Mouse (Mus musculus) embryonic facial prominence, embryonic 14.5 days (tissue): ENCODE results near the gene Gm7271. TPM values are rescaled to one million over a fixed set of nuclear protein-coding genes. Genes with fewer than 3 reads are reported as not detected.

ENCODE experiments used
- ATAC-seq: fragments of 200-750 bp; cut with Nextera tagmentation; 2 replicates; pipeline ENCODE4 v1.8.0; 2017; ENCODE audit warnings: low read depth, moderate number of reproducible peaks, moderate TSS enrichment
- DNase-seq: peaks from one replicate; pipeline ENCODE4 v3.0.0-alpha.2; 2015; ENCODE audit warnings: low spot score
- H3K27ac ChIP-seq: fragments of 300-500 bp; sonication (generic); replicated peaks from 2 replicates; pipeline ENCODE4 v1.5.1; 2014; ENCODE audit warnings: low read depth, mild to moderate bottlenecking, low read length, moderate library complexity
- H3K27me3 ChIP-seq: fragments of 300-500 bp; sonication (generic); replicated peaks from 2 replicates; pipeline ENCODE4 v1.6.1; 2014; ENCODE audit warnings: low read length; ENCODE audit not compliant: control insufficient read depth, insufficient read depth
- H3K36me3 ChIP-seq: fragments of 300-500 bp; sonication (generic); 2 replicates; pipeline ENCODE4 v1.6.1; 2014; ENCODE audit warnings: low read length, mixed read lengths; ENCODE audit not compliant: control insufficient read depth, insufficient read depth
- H3K4me1 ChIP-seq: fragments of 300-500 bp; sonication (generic); 2 replicates; pipeline ENCODE4 v1.6.1; 2014; ENCODE audit warnings: antibody characterized with exemption, low read length; ENCODE audit not compliant: control insufficient read depth, insufficient read depth
- H3K4me2 ChIP-seq: fragments of 300-500 bp; sonication (generic); 2 replicates; pipeline ENCODE4 v1.6.1; 2014; ENCODE audit warnings: low read depth, mild to moderate bottlenecking, low read length, moderate library complexity, mixed read lengths
- H3K4me3 ChIP-seq: fragments of 300-500 bp; sonication (generic); 2 replicates; pipeline ENCODE4 v1.5.1; 2014; ENCODE audit warnings: low read depth, mild to moderate bottlenecking, low read length
- H3K9ac ChIP-seq: fragments of 300-500 bp; sonication (generic); 2 replicates; pipeline ENCODE4 v1.6.1; 2014; ENCODE audit warnings: low read depth, mild to moderate bottlenecking, low read length, moderate library complexity, mixed read lengths
- H3K9me3 ChIP-seq: fragments of 300-500 bp; sonication (generic); 2 replicates; pipeline ENCODE4 v1.6.1; 2016; ENCODE audit warnings: low read length; ENCODE audit not compliant: control insufficient read depth
- WGBS: fragments of 180-500 bp; shearing (Covaris S2); extraction: QIAGEN DNeasy Blood & Tissue Kit; methylation state at CpG from one replicate; pipeline ENCODE4 v1.1.7; 2014; 5-methylcytosine and 5-hydroxymethylcytosine counted together
- polyA plus RNA-seq: library from polyadenylated mRNA; unstranded; fragments of >200 nt; fragmentation: Nextera tagmentation; extraction: Ambion mirVana; gene quantifications from 2 replicates; pipeline ENCODE4 v1.2.1, GENCODE M21; 2014

Gene Gm7271
- polyA plus RNA-seq, 1 experiment from 2014 or later = 2.5 TPM

DNA sequence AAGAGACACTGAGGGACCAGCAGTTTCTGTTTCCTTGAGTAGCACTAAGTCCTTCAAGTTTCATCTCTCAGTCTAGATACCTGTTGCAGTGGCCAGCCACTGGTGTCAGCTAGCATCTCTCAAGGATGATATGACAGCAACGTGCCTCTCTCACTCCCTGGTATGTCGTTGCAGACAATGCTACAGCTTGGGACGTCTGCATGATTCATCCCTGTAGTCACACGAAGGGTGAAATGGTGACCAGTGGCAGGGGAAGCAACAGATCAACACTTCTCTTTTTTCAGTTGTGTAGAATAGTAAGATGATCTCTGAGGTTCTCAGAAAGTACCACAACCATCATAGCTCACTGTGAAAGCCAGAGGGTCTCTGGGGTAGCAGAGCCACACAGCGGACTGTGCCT lies 40.8 kb downstream of the Gm7271 start:
- H3K36me3 ChIP-seq = no peaks in the 10 kb centered on the region
- no peaks in the 10 kb centered on the region for H3K27me3 ChIP-seq
- peaks cover under 1% of the 10 kb centered on the region; the same call in 1 of the 2 replicates for H3K4me1 ChIP-seq
- H3K4me2 ChIP-seq = no peak overlapping the region
- H3K9ac ChIP-seq = no peak overlapping the region
- no peak overlapping the region for H3K4me3 ChIP-seq
- ATAC-seq (no peak), DNase-seq (no peak)
- H3K9me3 ChIP-seq = no peaks in the 10 kb centered on the region
- no peak overlapping the region for H3K27ac ChIP-seq
- WGBS = 61% methylated on average over 5 of the region's 5 CpGs

DNA sequence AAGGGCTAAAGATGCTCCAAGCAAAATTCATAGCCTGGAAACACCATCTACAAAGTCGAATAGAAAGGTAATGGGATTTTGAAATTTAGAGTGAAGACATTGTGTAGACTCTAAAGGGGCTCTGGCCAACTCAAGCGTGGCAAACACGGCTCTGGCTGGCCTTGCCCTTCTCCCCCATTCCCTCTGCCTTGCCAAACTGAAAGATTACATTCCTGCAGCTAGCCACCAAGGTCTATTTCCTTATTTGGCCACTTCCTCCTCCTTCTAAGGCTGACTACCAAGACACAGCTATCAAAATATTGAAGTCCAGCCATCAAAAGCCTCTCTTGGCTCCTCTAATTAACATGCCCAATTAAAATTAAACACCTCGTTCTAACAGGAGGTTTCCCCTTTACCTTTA lies 41.2 kb downstream of the Gm7271 start:
- DNase-seq = no peak
- Histone ChIP-seq H3K4me3 (no peak overlapping the region), H3K4me2 (no peak overlapping the region), H3K9me3 (no peaks in the 10 kb centered on the region), H3K27me3 (no peaks in the 10 kb centered on the region), H3K4me1 (peaks cover 5% of the 10 kb centered on the region; the same call in 1 of the 2 replicates), H3K9ac (no peak overlapping the region), H3K36me3 (no peaks in the 10 kb centered on the region), H3K27ac (no peak overlapping the region)
- ATAC-seq = no peak
- 66% methylated on average over 4 of the region's 4 CpGs for WGBS

DNA sequence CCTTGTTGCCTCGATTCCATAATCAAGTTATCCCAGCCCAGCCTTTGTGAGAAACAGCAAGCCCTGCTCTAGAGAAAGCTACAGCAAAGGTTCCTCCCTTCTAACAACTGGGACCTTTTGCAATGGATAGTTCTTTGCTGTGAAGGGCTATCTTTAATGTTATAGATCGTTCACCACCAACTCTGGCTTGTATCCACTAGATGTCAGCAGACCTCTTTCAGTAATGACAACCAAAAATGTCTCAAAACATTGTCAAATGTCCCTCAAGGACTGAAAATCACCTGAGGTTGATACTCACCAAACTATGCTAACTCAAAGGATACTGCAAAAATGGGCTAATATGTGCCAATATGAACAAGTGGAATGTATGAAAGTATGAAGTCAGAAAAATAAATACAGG lies 42.0 kb downstream of the Gm7271 start:
- H3K27ac ChIP-seq = no peak overlapping the region
- no peaks in the 10 kb centered on the region for H3K36me3 ChIP-seq
- no peak overlapping the region for H3K9ac ChIP-seq
- no peaks in the 10 kb centered on the region for H3K27me3 ChIP-seq
- no peak overlapping the region for H3K4me3 ChIP-seq
- no peaks in the 10 kb centered on the region for H3K9me3 ChIP-seq
- H3K4me2 ChIP-seq = no peak overlapping the region
- DNase-seq (no peak), ATAC-seq (no peak)
- WGBS = 44% methylated on average over 2 of the region's 2 CpGs
- H3K4me1 ChIP-seq = peaks cover 6% of the 10 kb centered on the region; the same call in 1 of the 2 replicates

DNA sequence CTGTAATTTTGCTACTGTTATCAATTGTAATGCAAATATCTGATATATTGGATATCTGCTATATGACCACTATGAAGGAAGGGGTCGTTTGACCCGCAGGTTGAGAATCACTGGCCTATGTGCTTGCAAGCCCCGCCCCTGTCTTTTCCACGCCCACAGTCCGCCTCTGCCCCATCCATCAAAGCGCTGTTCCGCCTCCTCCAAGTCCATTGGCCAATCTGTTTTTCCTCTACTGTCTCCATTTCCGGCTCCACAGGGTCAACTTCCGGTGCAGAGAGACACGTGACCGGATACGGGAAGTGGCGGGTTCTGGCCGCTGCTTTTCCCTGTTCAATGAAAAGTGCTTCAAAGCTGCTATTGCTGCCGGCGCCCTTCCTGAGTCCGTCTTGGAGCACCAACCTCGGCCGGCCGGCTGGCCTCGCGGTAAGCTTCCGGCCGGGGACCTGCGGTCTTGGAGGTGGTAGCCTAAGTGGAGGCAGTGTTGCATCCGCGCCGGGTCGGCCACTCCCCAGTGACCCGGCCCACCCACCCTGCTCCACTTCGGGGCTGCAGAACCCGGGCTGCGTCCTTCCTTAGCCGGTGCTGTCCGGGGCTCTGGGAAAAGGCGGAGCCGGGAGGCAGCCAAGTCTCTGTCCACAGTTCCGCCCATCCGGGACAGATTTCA lies 45.3 kb downstream of the Gm7271 start, which contains the start of gene Exoc1:
Exoc1 (plus strand) TSS at position 272 of the 664 bp plus-strand sequence.
- Histone ChIP-seq H3K4me1 (peaks cover 6% of the 10 kb centered on the region; the same call in 1 of the 2 replicates), H3K27ac (peak within 1 kb of the TSS; percentile 71), H3K36me3 (0 out of 2 replicates have a peak, but pooled peaks cover 6% of the 10 kb centered on the region), H3K9me3 (no peaks in the 10 kb centered on the region), H3K4me2 (peak within 1 kb of the TSS; percentile 93), H3K9ac (peak within 1 kb of the TSS; percentile 81), H3K4me3 (peak within 1 kb of the TSS; percentile 90), H3K27me3 (no peaks in the 10 kb centered on the region)
- DNase-seq (peak; percentile 98), ATAC-seq (peak; percentile 100)
- WGBS = under 1% methylated on average over 27 of the region's 39 CpGs

DNA sequence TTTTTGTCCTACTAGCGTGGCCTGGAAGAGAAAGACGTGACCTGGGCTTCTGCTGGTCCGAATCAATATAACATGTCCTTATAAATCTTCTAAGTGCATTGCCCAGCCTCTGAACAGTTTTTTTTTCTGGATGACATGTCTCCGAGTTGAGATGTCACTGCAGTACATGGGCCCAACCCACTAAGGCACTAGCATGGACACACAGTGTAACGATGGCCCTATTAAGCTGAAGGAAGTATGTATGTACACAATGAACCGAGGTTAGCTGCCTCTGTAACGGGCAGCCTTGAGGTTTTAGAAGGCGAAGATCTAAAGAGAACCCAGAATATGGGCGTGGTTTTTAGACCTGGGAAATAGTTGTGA lies 45.8 kb downstream of the Gm7271 start:
- WGBS = 6% methylated on average over 9 of the region's 9 CpGs
- H3K9me3 ChIP-seq = no peaks in the 10 kb centered on the region
- H3K27me3 ChIP-seq = no peaks in the 10 kb centered on the region
- no peak for DNase-seq
- peaks cover 6% of the 10 kb centered on the region; the same call in 1 of the 2 replicates for H3K4me1 ChIP-seq
- peak overlapping the region; percentile 93 for H3K4me2 ChIP-seq
- H3K36me3 ChIP-seq = 0 out of 2 replicates have a peak, but pooled peaks cover 6% of the 10 kb centered on the region
- peak overlapping the region; percentile 90 for H3K4me3 ChIP-seq
- H3K9ac ChIP-seq = peak overlapping the region; percentile 81
- ATAC-seq = no peak
- H3K27ac ChIP-seq = peak overlapping the region; percentile 71; the same call in 1 of the 2 replicates

DNA sequence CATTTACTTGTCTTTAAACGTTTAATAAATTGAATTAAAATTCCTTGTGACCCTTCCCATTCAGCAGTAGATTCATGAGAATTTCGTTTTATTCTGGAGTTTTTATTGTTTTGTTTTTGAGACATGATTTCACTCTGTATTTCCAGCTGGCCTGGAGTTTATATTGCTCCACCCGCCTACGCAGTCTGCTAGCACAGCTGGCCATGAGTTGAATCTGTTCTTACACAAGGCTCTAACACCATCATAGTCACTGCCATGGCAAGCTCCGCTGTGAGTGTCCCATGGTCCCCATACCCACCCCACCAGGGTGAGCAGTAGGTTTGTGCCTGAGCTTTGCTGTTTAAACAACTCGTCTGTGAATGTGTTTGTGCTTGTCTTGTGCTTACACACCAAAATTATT lies 49.3 kb downstream of the Gm7271 start:
- no peak for ATAC-seq
- 81% methylated on average over 6 of the region's 6 CpGs for WGBS
- H3K27ac ChIP-seq = no peak overlapping the region

DNA sequence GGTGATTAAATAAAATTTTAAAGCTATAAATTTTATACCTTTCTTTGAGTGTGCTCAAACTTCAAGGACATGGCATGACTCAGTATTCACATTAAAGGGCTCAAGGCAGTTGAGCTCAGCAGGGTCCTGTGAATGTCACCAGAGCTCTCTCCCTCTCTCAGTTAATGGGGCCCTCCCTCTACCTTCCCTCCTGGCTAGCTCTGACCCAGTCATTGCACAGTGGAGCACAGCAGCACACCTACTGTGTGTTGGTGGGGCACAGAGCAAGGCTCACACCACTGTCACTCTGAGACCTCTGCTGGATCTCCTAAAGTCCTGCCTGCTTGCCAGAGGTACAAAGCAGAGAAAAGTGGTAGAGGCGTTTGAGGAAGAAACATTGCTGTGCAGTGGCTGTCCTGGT lies 52.4 kb downstream of the Gm7271 start:
- peaks cover 43% of the 10 kb centered on the region for H3K36me3 ChIP-seq
- no peak overlapping the region for H3K4me3 ChIP-seq
- no peak overlapping the region for H3K9ac ChIP-seq
- ATAC-seq = no peak
- DNase-seq = no peak
- no peaks in the 10 kb centered on the region for H3K4me1 ChIP-seq
- H3K27ac ChIP-seq = no peak overlapping the region
- H3K4me2 ChIP-seq = no peak overlapping the region
- no peaks in the 10 kb centered on the region for H3K9me3 ChIP-seq
- 71% methylated on average over 1 of the region's 1 CpGs for WGBS
- no peaks in the 10 kb centered on the region for H3K27me3 ChIP-seq

More for the DNA sequence above, 49.3 kb downstream of the Gm7271 start:
- H3K4me2 ChIP-seq = no peak overlapping the region
- no peak overlapping the region for H3K9ac ChIP-seq
- peaks cover 6% of the 10 kb centered on the region; the same call in 1 of the 2 replicates for H3K4me1 ChIP-seq
- peaks cover 32% of the 10 kb centered on the region for H3K36me3 ChIP-seq
- DNase-seq = no peak
- H3K4me3 ChIP-seq = no peak overlapping the region
- H3K9me3 ChIP-seq = no peaks in the 10 kb centered on the region
- H3K27me3 ChIP-seq = no peaks in the 10 kb centered on the region

DNA sequence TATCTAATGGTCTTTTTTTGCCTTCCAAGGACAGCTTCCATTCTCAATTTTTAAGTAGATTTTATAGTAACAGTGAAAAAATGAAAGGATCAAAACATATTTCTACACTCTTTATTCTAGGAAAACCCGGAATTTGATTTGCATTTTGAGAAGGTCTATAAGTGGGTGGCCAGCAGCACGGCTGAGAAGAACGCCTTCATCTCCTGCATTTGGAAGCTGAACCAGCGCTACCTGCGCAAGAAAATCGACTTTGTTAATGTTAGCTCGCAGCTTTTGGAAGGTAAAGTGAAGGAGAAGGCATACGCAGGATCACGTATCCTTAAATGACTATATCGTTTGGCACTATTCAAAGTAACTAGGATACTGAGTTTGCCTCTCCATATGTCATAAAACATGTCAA lies 53.7 kb downstream of the Gm7271 start:
- no peak overlapping the region for H3K9ac ChIP-seq
- no peak overlapping the region for H3K4me3 ChIP-seq
- ATAC-seq (no peak), DNase-seq (no peak)
- H3K4me1 ChIP-seq = no peaks in the 10 kb centered on the region
- H3K9me3 ChIP-seq = no peaks in the 10 kb centered on the region
- H3K27ac ChIP-seq = no peak overlapping the region
- H3K27me3 ChIP-seq = no peaks in the 10 kb centered on the region
- WGBS = 95% methylated on average over 10 of the region's 10 CpGs
- H3K4me2 ChIP-seq = no peak overlapping the region
- peaks cover 50% of the 10 kb centered on the region for H3K36me3 ChIP-seq

DNA sequence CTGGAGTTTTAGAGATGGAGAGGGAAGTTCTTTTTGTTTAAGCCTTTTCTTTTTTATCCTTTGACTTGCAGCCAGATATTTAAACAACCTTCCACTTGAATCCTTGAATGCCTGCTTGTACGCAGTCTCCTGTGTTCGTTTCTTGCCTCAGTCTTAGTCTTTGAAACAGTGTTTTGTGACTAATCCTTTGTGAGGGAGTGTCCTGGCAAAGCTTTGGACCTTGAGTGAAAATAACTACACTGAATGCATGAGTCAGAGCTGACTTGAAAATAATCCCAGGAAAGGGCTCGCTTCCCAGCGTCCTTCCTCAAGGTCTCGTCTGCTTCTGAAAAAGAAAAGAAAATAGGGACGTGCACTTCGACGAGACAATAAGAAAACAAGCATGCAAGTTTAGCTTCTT lies 56.3 kb downstream of the Gm7271 start:
- no peak overlapping the region for H3K4me3 ChIP-seq
- H3K27me3 ChIP-seq = no peaks in the 10 kb centered on the region
- H3K9me3 ChIP-seq = no peaks in the 10 kb centered on the region
- H3K4me2 ChIP-seq = no peak overlapping the region
- H3K27ac ChIP-seq = no peak overlapping the region
- DNase-seq = no peak
- H3K36me3 ChIP-seq = peaks cover 67% of the 10 kb centered on the region
- ATAC-seq = no peak
- no peak overlapping the region for H3K9ac ChIP-seq
- H3K4me1 ChIP-seq = no peaks in the 10 kb centered on the region
- WGBS = 86% methylated on average over 8 of the region's 8 CpGs
